29 mouse cellular contexts compared by ENCODE assay signal in the genomic region with DNA sequence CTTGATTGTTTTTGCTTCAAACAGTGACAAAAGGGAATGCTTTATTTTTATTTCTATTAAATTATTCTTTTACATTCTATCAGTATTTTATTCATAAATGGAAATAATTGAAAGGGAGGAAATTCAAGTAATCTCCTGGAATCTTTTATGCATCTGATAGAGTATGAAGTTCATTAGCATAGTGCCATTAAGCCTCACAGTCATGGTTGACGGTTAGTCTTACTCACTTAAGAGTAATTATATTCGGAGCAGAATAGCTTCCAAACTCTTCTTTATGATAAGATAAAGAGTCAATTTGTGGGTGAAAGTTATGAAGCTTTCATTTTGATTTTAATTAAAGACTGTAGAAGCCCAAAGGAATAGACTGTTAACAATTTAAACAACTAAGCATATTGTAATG.
"Had no signal": no experiment of that assay in that cellular context is flagged by ENCODE, and none has a peak within 500 bp of the region (broad histone marks: within the 10 kb centered on the region; RNA-seq: fewer than 3 reads in every experiment).

No protein-coding gene starts in this region.

- H3K4me1 ChIP-seq: heart, embryonic 13.5 days; heart, embryonic 15.5 days; hindbrain, embryonic 13.5 days; hindbrain, embryonic 15.5 days; kidney, embryonic 15.5 days; limb, embryonic 10.5 days; limb, embryonic 12.5 days; liver, embryonic 13.5 days; liver, embryonic 15.5 days had no signal

- DNase-seq: gastrocnemius, postnatal 14 days; gastrocnemius, postnatal 36 days; heart, adult 11 months; heart, adult 2 months; heart, postnatal 14 days; heart, postnatal 36 days; kidney, adult 11 months; kidney, adult 2 months; kidney, adult 9 months; kidney, postnatal 14 days; kidney, postnatal 36 days; layer of hippocampus, adult 9-11 months; layer of hippocampus, postnatal 36 days; liver; liver, embryonic 13.5 days; liver, postnatal 0 days had no signal

- ATAC-seq: hindbrain, postnatal 0 days; intestine, embryonic 16.5 days; liver, postnatal 0 days had no signal

- H3K27me3 ChIP-seq: heart, embryonic 13.5 days; heart, embryonic 15.5 days; hindbrain, embryonic 13.5 days; hindbrain, embryonic 15.5 days; kidney, embryonic 15.5 days; limb, embryonic 12.5 days; liver, embryonic 13.5 days; liver, embryonic 15.5 days had no signal

- H3K27ac ChIP-seq: heart, adult 2 months; heart, embryonic 13.5 days; heart, embryonic 15.5 days; hindbrain, embryonic 13.5 days; hindbrain, embryonic 15.5 days; hindbrain, postnatal 0 days; kidney, embryonic 15.5 days; kidney, postnatal 0 days; limb, embryonic 10.5 days; limb, embryonic 12.5 days; liver, embryonic 13.5 days; liver, embryonic 15.5 days had no signal

- H3K9ac ChIP-seq: heart, embryonic 13.5 days; heart, embryonic 15.5 days; hindbrain, embryonic 13.5 days; hindbrain, embryonic 15.5 days; kidney, embryonic 15.5 days; limb, embryonic 12.5 days; liver, embryonic 13.5 days; liver, embryonic 15.5 days; liver, postnatal 0 days had no signal

- H3K9me3 ChIP-seq: heart, embryonic 13.5 days; heart, embryonic 15.5 days; hindbrain, embryonic 13.5 days; hindbrain, embryonic 15.5 days; kidney, embryonic 15.5 days; limb, embryonic 10.5 days; limb, embryonic 12.5 days; liver, embryonic 13.5 days; liver, embryonic 15.5 days had no signal

- H3K4me2 ChIP-seq: heart, embryonic 11.5 days; heart, embryonic 13.5 days; heart, embryonic 15.5 days; hindbrain, embryonic 13.5 days; hindbrain, embryonic 15.5 days; kidney, embryonic 15.5 days; limb, embryonic 12.5 days; liver, embryonic 11.5 days; liver, embryonic 13.5 days; liver, embryonic 15.5 days had no signal

- H3K4me3 ChIP-seq: heart, adult 2 months; heart, embryonic 13.5 days; heart, embryonic 15.5 days; hindbrain, embryonic 13.5 days; hindbrain, embryonic 15.5 days; kidney, embryonic 15.5 days; limb, embryonic 10.5 days; limb, embryonic 12.5 days; liver, embryonic 13.5 days; liver, embryonic 15.5 days had no signal

- H3K36me3 ChIP-seq: heart, embryonic 13.5 days; heart, embryonic 15.5 days; hindbrain, embryonic 13.5 days; hindbrain, embryonic 15.5 days; kidney, embryonic 15.5 days; limb, embryonic 10.5 days; limb, embryonic 12.5 days; liver, embryonic 13.5 days; liver, embryonic 15.5 days had no signal
